Mouse (Mus musculus): ENCODE data around the gene Tbck.

The Tbck gene

GRCm38 (mm10) chr3:132756274-132756673 lies 72.3 kb downstream of the Tbck start:
- no peak for DNase-seq (ENCODE audit: low spot score)

DNA sequence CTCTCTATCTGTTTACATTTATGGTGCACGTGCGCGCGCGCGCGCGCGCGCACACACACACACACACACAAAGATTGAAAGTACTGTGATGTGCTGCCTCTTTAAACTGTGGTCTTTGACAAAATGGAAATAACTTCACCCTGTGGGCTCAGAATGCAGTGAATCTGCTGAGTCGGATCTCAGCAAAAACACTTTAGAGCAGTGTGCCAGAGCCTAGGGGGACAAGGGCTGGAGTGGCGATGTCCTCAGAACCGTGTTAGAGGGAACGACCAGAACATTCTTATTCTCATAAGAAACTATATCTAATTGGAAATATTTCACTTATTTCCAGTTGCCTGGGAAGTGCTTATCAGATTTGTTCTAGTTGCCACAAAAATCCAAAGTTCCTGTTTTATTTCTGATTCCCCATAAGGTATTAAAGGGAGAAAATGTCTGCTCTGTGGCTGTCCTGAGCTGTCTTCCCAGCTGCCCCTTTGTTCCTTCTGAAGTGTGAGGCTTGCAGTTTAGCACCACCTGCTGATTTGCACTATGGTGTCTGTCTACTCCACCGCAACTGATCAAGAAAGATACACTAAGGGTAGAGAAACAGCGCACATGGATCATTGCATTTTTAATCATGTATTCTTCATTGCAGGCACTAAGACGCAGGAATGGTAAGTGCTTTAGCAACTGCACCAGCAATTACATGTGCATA lies 82.2 kb downstream of the Tbck start:
- no peak for DNase-seq (ENCODE audit: low spot score)

DNA sequence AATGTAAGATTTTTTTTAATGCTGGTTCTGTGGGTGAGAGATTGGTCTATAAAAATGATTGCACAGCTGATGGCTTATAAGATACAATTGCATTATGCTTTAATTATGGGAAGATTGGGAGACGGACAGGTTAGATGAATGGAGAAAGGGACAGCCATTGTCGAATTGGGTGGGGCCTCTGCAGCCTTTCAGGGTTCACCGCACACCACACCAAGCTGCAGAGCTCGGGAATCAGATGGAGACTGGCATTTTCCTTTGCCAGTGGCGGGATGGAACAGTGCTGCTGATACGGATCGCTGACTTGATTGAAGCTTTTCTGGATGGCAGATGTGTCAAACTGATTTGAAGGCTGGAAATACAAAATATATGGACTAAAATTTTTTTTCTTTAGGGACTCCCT lies 88.1 kb downstream of the Tbck start:
- DNase-seq (ENCODE audit: low spot score): no peak

- no peak for DNase-seq (ENCODE audit: low spot score)
Measured at GRCm38 (mm10) chr3:132776686-132777085, 92.7 kb downstream of the Tbck start.

DNA sequence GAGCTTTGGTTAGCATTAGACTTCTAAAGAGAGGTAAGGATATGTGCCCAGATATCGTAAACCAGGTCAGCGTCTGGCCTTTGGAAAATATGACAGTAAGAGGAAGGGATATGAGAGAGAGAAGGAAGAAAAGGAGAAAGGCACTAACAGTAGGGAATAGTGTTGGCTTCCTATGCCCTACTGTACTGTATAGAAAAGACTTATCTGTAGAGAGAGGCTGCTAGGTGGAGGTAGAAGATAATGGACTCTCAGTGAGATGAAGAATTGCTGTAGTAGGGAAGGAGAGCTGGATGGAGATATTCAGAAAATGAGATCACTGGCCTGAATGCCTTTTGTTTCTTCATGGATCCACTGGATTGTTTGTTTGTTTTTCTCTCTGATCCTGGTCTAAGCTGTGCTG lies 97.2 kb downstream of the Tbck start:
- no peak for DNase-seq (ENCODE audit: low spot score)

DNA sequence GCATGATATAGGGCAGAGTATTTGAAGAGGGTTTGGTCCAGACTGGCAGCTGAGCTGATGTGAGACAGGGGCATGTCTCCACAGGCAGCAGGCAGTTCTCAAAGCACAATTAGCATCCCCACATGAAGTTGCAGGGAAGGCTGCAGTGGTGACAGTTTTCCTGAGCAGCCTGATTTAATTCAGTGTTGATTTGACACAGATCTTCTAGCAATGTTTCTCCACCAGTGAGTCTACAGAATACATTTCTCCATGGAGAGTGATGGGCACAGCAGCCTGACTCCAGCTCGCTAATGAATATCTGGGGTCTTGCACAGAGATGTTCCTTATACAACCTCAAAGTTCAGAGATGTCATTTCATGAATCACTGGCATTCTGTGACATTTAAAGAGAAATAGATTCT lies 99.1 kb downstream of the Tbck start:
- DNase-seq (ENCODE audit: low spot score): no peak

GRCm38 (mm10) chr3:132784732-132785131 lies 100.8 kb downstream of the Tbck start:
- no peak for DNase-seq (ENCODE audit: low spot score)

GRCm38 (mm10) chr3:132786690-132787089 lies 102.7 kb downstream of the Tbck start:
- DNase-seq (ENCODE audit: low spot score): no peak

GRCm38 (mm10) chr3:132787775-132788174 lies 103.8 kb downstream of the Tbck start:
- DNase-seq (ENCODE audit: low spot score): no peak

- no peak for DNase-seq (ENCODE audit: low spot score)
Measured at GRCm38 (mm10) chr3:132791140-132791539, 107.2 kb downstream of the Tbck start.

- DNase-seq (ENCODE audit: low spot score): no peak
Measured at GRCm38 (mm10) chr3:132800196-132800595, 116.3 kb downstream of the Tbck start.

GRCm38 (mm10) chr3:132801910-132802309 lies 118.0 kb downstream of the Tbck start:
- no peak for DNase-seq (ENCODE audit: low spot score)

- no peak for DNase-seq (ENCODE audit: low spot score)
Measured at GRCm38 (mm10) chr3:132807888-132808579, 124.1 kb downstream of the Tbck start.

DNA sequence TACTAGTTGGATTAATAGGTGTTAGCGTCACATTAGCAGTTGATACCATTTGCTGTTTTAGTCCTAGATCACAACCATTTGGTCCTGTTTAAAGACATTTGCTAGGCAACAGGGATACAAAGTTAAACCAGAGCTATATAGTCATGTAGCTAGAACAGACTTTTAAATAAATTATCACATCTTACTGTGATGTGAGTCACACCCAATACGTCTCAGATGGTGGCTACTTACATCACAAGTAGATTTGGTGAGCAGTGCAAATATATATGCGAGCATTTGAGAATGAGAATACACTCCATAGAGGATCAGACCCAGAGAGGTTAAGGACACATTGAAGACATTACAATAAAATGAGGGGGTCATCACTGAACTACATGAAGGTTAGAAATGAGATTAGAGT lies 125.0 kb downstream of the Tbck start:
- DNase-seq (ENCODE audit: low spot score): no peak

- no peak for DNase-seq (ENCODE audit: low spot score)
Measured at GRCm38 (mm10) chr3:132811791-132812190, 127.8 kb downstream of the Tbck start.

DNA sequence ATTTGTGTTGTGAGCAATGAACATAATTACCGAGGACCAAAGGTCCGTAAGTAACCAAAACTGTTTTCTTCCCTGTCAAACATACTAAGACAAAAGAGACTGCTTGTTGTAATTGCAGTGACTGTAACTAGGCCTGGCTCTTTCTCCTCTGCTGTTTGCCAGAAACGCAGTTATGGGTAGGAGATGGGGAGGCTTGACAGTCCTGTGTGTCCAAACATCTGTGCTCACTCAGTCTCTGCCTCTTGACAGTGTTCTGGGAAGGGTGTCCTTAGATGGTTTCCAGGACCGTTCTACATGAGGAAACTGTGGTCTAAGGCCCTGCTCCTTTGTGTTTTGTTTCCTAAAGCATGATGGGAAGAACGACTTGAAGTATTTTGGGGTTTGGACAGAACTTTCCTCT lies 128.4 kb downstream of the Tbck start:
- no peak for DNase-seq (ENCODE audit: low spot score)

DNA sequence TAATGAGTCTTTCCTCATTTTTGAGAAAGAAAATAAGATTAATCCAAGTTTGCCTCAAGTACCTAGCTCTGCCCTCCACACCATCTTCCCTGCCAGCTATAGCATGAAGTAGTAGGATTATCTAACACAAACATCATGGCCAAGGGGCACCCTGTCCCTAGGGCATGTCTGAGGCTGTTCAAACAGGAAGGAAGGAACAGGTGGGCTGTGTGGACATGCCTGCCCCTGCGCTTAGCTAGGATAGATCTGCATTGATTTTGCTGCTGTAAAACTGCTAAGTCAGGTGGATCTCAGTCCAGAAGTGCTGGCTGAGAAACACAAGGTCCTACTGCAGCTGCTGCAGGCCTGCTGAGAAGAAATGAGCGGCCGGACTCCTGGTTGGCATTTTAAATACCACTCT lies 129.2 kb downstream of the Tbck start:
- no peak for DNase-seq (ENCODE audit: low spot score)

GRCm38 (mm10) chr3:132813706-132814497 lies 130.0 kb downstream of the Tbck start:
- DNase-seq (ENCODE audit: low spot score): no peak

- no peak for DNase-seq (ENCODE audit: low spot score)
Measured at GRCm38 (mm10) chr3:132814791-132815496, 131.0 kb downstream of the Tbck start.

GRCm38 (mm10) chr3:132815497-132816326 lies 131.8 kb downstream of the Tbck start:
- DNase-seq (ENCODE audit: low spot score): no peak

DNA sequence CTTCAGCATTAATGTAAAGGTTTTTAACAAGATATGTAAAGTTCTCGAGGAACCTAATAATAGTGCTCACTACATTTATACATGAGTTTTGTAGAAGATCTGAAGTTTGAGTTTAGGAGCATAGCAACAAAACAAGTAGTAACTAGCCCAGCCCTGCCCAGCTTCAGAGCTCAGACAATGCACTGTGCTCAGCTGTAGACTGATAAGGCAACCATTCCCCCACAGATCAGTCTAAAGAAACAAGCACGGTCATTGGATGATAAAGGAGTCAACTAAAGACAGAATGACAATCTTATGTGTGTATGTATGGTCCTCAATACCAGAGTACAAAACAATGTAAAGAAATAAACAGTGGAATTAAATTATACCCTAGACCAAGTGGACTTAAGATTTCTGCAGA lies 135.5 kb downstream of the Tbck start:
- no peak for DNase-seq (ENCODE audit: low spot score)

Measured in ovary, postnatal 36 days (tissue).